Mouse (Mus musculus) megakaryocyte, adult 5-6 weeks (primary cell): ENCODE measurements at regions not wholly inside any gene's neighbourhood (a gene's known extent, or its start where the extent isn't known, plus 50 kb on each side); places are given as distances from the start of the nearest gene placed in this dataset.

Experiments
- ATAC-seq: 2 replicates; pipeline ENCODE4 v1.8.0; 2016; ENCODE audit warnings: mild to moderate bottlenecking, inconsistent platforms; ENCODE audit not compliant: poor library complexity, severe bottlenecking

GRCm38 (mm10) chr2:114275536-114275935 lies 74.3 kb upstream of the Zfp770 start:
- ATAC-seq, result no peak

- ATAC-seq, result peak; percentile 84
These were observed 59.3 kb upstream of the Zfp770 start for GRCm38 (mm10) chr2:114260397-114261071.

GRCm38 (mm10) chr2:114259539-114259938 lies 58.3 kb upstream of the Zfp770 start:
- no peak for ATAC-seq
